7 mouse cellular contexts compared by ENCODE assay signal in the genomic region with DNA sequence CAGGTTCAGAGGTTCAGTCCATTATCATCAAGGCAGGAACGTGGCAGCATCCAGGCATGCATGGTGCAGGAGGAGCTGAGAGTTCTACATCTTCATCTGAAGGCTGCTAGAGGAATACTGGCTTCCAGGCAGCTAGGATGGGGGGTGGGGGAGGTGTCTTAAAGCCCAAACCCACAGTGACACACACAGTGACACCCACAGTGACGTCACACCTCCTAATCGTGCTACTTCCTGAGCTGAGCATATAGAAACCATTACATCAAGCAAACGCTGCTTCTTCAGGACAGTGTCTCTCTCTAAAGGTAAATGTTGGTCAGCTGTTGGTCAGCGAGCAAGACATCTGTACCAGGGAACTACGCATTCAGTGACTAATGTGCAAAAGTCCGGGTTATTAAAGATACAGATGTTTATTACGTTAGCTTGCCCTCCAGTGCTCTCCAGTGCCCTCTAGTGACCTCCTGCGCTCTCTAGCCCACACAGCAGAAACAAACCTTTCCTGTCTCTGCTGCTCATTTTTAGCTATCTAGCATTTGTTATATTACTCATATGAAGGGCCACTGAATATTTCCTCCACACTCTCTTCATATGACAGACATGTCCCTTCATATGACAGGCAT.
DNase-seq lines count a peak whose midpoint lies in the region; ATAC-seq and TF ChIP-seq lines count a peak whose summit lies in the region.

No protein-coding gene starts in this region.

- TF ChIP-seq CTCF in stomach, postnatal 0 days (IDR thresholded peaks at IDR 0.05; ENCODE audit: low read depth): peak; percentile 75

- WGBS in midbrain, embryonic 14.5 days: 71% methylated on average over 9 of the region's 9 CpGs
- 75% methylated on average over 9 of the region's 9 CpGs for WGBS in midbrain, embryonic 10.5 days
- WGBS in embryonic facial prominence, embryonic 13.5 days: 62% methylated on average over 9 of the region's 9 CpGs
- 49% methylated on average over 9 of the region's 9 CpGs for WGBS in liver, embryonic 11.5 days
- 45% methylated on average over 9 of the region's 9 CpGs for WGBS in stomach, postnatal 0 days

- H3K4me2 ChIP-seq in midbrain, embryonic 14.5 days (ENCODE audit: low read length): no peak overlapping the region
- peak overlapping the region; percentile 9; the same call in 1 of the 2 replicates for H3K4me2 ChIP-seq in embryonic facial prominence, embryonic 13.5 days
- peak overlapping the region; percentile 28; the same call in 1 of the 2 replicates for H3K4me2 ChIP-seq in liver, embryonic 11.5 days
- no peak overlapping the region; the same call in 1 of the 2 replicates for H3K4me2 ChIP-seq in stomach, postnatal 0 days (replicated peaks; ENCODE audit: low read depth)

- DNase-seq in midbrain, embryonic 14.5 days: peak; percentile 58
- no peak for DNase-seq in midbrain, embryonic 10.5 days (ENCODE audit: low spot score)
- no peak for DNase-seq in liver, embryonic 11.5 days (ENCODE audit: low spot score)
- peak; percentile 45 for DNase-seq in stomach, postnatal 0 days (ENCODE audit: low spot score)
- DNase-seq in layer of hippocampus, adult 18-20 months (ENCODE audit: low spot score in 2 of 2): no peak

- H3K27me3 ChIP-seq in midbrain, embryonic 14.5 days (ENCODE audit: control insufficient read depth, insufficient read depth, low read length): no peaks in the 10 kb centered on the region
- no peaks in the 10 kb centered on the region for H3K27me3 ChIP-seq in midbrain, embryonic 10.5 days (ENCODE audit: low read depth, poor library complexity, severe bottlenecking)
- H3K27me3 ChIP-seq in embryonic facial prominence, embryonic 13.5 days: no peaks in the 10 kb centered on the region
- no peaks in the 10 kb centered on the region for H3K27me3 ChIP-seq in liver, embryonic 11.5 days (replicated peaks; ENCODE audit: control insufficient read depth, insufficient read depth, low read length)
- H3K27me3 ChIP-seq in stomach, postnatal 0 days (ENCODE audit: control insufficient read depth, insufficient read depth, low read length): no peaks in the 10 kb centered on the region

- no peak overlapping the region for H3K9ac ChIP-seq in midbrain, embryonic 14.5 days (replicated peaks; ENCODE audit: low read length)
- no peak overlapping the region for H3K9ac ChIP-seq in embryonic facial prominence, embryonic 13.5 days
- H3K9ac ChIP-seq in liver, embryonic 11.5 days (ENCODE audit: low read depth, low read length): no peak overlapping the region
- H3K9ac ChIP-seq in stomach, postnatal 0 days (ENCODE audit: low read length): no peak overlapping the region

- H3K4me1 ChIP-seq in midbrain, embryonic 14.5 days (ENCODE audit: control insufficient read depth, insufficient read depth, low read length): peaks cover 5% of the 10 kb centered on the region; the same call in 1 of the 2 replicates
- H3K4me1 ChIP-seq in midbrain, embryonic 10.5 days: peaks cover 11% of the 10 kb centered on the region
- H3K4me1 ChIP-seq in embryonic facial prominence, embryonic 13.5 days: peaks cover 9% of the 10 kb centered on the region
- H3K4me1 ChIP-seq in liver, embryonic 11.5 days (replicated peaks; ENCODE audit: control insufficient read depth, insufficient read depth, low read length): no peaks in the 10 kb centered on the region
- H3K4me1 ChIP-seq in stomach, postnatal 0 days (replicated peaks; ENCODE audit: control insufficient read depth, insufficient read depth): 0 out of 2 replicates have a peak, but pooled peaks cover under 1% of the 10 kb centered on the region

- no peak for ATAC-seq in midbrain, embryonic 14.5 days (ENCODE audit: low FRiP score, low TSS enrichment)
- ATAC-seq in activated CD4-positive, CD25-positive, alpha-beta regulatory T cell, adult 4 months: peak; percentile 40
- no peak for ATAC-seq in embryonic facial prominence, embryonic 13.5 days (ENCODE audit: insufficient number of reproducible peaks, insufficient read depth, low FRiP score, low TSS enrichment, low read depth)
- no peak for ATAC-seq in liver, embryonic 11.5 days (replicated peaks; ENCODE audit: low FRiP score)
- no peak; the same call in 1 of the 2 replicates for ATAC-seq in stomach, postnatal 0 days (ENCODE audit: low FRiP score, low TSS enrichment)

- no peaks in the 10 kb centered on the region for H3K36me3 ChIP-seq in midbrain, embryonic 14.5 days (ENCODE audit: control insufficient read depth, insufficient read depth, low read length)
- H3K36me3 ChIP-seq in midbrain, embryonic 10.5 days: no peaks in the 10 kb centered on the region
- no peaks in the 10 kb centered on the region for H3K36me3 ChIP-seq in embryonic facial prominence, embryonic 13.5 days
- no peaks in the 10 kb centered on the region for H3K36me3 ChIP-seq in liver, embryonic 11.5 days (ENCODE audit: control insufficient read depth, insufficient read depth, low read length)
- no peaks in the 10 kb centered on the region for H3K36me3 ChIP-seq in stomach, postnatal 0 days (ENCODE audit: control insufficient read depth, insufficient read depth, low read length)

- H3K9me3 ChIP-seq in midbrain, embryonic 14.5 days (ENCODE audit: control insufficient read depth, low read length): no peaks in the 10 kb centered on the region
- H3K9me3 ChIP-seq in midbrain, embryonic 10.5 days (replicated peaks): no peaks in the 10 kb centered on the region
- H3K9me3 ChIP-seq in embryonic facial prominence, embryonic 13.5 days: no peaks in the 10 kb centered on the region
- H3K9me3 ChIP-seq in liver, embryonic 11.5 days (ENCODE audit: control insufficient read depth, low read length): no peaks in the 10 kb centered on the region
- H3K9me3 ChIP-seq in stomach, postnatal 0 days (ENCODE audit: control insufficient read depth, low read length): no peaks in the 10 kb centered on the region

- H3K4me3 ChIP-seq in midbrain, embryonic 14.5 days (replicated peaks; ENCODE audit: low read depth, low read length): no peak overlapping the region
- H3K4me3 ChIP-seq in midbrain, embryonic 10.5 days: no peak overlapping the region
- H3K4me3 ChIP-seq in embryonic facial prominence, embryonic 13.5 days: no peak overlapping the region
- H3K4me3 ChIP-seq in liver, embryonic 11.5 days (ENCODE audit: low read depth, low read length): no peak overlapping the region
- H3K4me3 ChIP-seq in stomach, postnatal 0 days (ENCODE audit: low read depth, low read length): no peak overlapping the region

- H3K27ac ChIP-seq in midbrain, embryonic 14.5 days (replicated peaks; ENCODE audit: low read depth, low read length): no peak overlapping the region
- H3K27ac ChIP-seq in midbrain, embryonic 10.5 days (replicated peaks): no peak overlapping the region
- no peak overlapping the region for H3K27ac ChIP-seq in embryonic facial prominence, embryonic 13.5 days
- H3K27ac ChIP-seq in liver, embryonic 11.5 days (ENCODE audit: low read depth, low read length): no peak overlapping the region
- H3K27ac ChIP-seq in stomach, postnatal 0 days (replicated peaks): no peak overlapping the region

- no peak for TF ChIP-seq EP300 in stomach, postnatal 0 days (optimal IDR thresholded peaks at IDR 0.05)

Comparison
In these comparisons a context has a peak if more than half of its experiments do, and no peak if none do; other contexts are left out.
1. DNase-seq: peak in midbrain, embryonic 14.5 days (single experiment) and stomach, postnatal 0 days (single experiment); none in midbrain, embryonic 10.5 days (single experiment), liver, embryonic 11.5 days (single experiment) and layer of hippocampus, adult 18-20 months (0 of 2).
2. H3K4me2 ChIP-seq: peak in embryonic facial prominence, embryonic 13.5 days (single experiment) and liver, embryonic 11.5 days (single experiment); none in midbrain, embryonic 14.5 days (single experiment) and stomach, postnatal 0 days (single experiment).